Mouse (Mus musculus) kidney, postnatal 36 days (tissue): ENCODE measurements around the gene Fam221b.
A peak's percentile ranks its signal among the peaks of the same experiment; 100 is the strongest.

Experiments used
- DNase-seq, 2 experiments: peaks; one replicate each; pipeline ENCODE4 v3.0.0; 2021 to 2022; ENCODE audit warnings: mixed read lengths in 2 of 2

The Fam221b gene

GRCm38 (mm10) chr4:43668782-43669427, at the start of gene Fam221b, which contains the start of gene Tmem8b:
Fam221b (minus strand) TSS chr4:43669145.
Tmem8b (plus strand) TSS chr4:43668971.
- DNase-seq: peak; percentile 92 to 95

- DNase-seq: peak in 1 of 2 experiments; percentile 83
Observed at GRCm38 (mm10) chr4:43713652-43714219, 44.8 kb upstream of the Fam221b start.

GRCm38 (mm10) chr4:43711821-43712220, 42.9 kb upstream of the Fam221b start:
- DNase-seq: peak; percentile 80 to 96

- no peak for DNase-seq
Observed at GRCm38 (mm10) chr4:43709869-43710268, 40.9 kb upstream of the Fam221b start, which contains the start of gene Olfr71. Olfr71 (minus strand) TSS chr4:43710255.

DNA sequence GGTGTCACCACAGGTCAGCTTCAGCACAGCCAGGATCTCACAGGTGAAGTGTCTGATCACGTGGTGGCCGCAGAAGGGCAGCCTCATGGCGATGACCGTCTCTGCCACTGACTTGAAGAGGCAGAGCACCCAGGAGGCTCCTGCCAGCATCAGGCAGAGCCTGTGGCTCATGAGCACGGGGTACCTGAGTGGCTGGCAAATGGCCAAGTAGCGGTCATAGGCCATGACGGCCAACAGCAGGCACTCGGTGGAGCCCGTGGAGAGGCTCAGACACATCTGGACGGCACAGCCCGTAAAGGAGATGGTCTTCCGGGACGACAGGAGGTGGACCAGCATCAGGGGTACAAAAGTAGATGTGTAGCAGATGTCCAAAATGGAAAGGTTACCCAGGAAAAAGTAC, 37.0 kb upstream of the Fam221b start:
- DNase-seq: peak in 1 of 2 experiments; percentile 70

GRCm38 (mm10) chr4:43703851-43704250, 34.9 kb upstream of the Fam221b start:
- peak; percentile 55 to 60 for DNase-seq

GRCm38 (mm10) chr4:43703439-43703838, 34.5 kb upstream of the Fam221b start:
- no peak for DNase-seq

DNA sequence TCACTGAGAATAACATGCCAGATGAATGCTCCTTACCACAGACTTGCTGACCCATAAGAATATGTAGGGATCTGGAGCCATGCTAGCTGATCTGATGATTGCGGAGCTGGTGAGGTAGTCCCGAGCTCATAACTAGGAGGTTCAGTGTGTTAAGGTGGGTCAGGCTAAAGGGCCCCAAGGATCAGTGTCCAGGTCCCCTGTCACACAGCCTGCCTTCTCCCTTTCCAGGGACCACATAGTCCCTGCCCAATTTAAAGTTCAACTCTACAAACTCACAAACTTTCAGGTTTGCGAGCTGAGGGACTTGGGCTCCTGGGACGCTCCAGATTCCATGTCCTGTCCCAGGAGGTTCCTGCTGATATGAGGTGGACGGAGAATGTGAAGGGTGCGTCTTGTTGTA, 31.8 kb upstream of the Fam221b start, which contains the start of gene Olfr70:
Gene Olfr70 (minus strand): TSS at position 101 of the 400 bp plus-strand sequence.
- no peak for DNase-seq

- no peak for DNase-seq
Observed at GRCm38 (mm10) chr4:43696561-43696960, 27.6 kb upstream of the Fam221b start.

DNA sequence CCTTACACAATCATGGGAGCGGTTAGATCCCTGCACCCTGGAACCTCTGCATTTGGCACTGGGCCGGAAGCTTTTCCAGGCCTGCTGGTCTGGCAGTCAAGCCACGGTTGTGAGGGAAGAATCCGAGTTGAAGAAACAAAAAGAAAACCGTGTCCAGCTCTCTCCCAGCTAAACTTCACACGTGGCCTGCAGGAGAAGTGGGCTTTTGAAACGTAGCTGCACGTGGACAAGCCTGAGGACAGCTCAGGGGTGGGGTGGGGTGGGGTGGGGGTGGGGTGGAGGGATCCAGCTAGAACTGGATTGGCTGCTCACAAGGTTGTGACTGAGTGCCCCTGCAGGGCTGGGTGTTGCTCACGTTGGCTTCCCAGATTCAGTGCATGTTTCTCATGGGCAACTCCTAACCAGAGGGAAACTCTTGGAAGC, 26.3 kb upstream of the Fam221b start:
- DNase-seq: peak; percentile 56 to 77

- no peak for DNase-seq
Observed at GRCm38 (mm10) chr4:43694439-43695248, 25.7 kb upstream of the Fam221b start.

DNA sequence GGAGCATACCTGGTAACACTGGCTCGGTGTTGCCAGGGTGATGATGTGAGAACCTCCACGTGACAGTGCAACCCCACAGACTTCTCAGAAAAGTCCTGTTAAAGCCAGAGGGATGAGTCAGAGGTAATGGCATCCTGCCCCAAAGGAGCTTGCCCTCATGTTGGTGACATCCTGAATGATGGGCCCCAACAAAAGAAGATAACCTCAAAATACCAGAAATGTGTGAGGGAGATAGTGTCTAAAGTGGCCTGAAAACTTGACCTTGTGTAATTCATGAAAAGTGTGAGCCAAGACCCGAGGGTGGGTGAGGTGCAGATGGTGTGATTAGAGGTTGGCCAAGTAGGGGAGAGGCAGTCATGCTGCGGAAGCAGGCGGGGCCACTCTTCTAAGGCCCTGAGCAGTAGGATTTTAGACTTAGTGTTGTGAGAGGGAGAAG, 24.9 kb upstream of the Fam221b start:
- DNase-seq: no peak

DNA sequence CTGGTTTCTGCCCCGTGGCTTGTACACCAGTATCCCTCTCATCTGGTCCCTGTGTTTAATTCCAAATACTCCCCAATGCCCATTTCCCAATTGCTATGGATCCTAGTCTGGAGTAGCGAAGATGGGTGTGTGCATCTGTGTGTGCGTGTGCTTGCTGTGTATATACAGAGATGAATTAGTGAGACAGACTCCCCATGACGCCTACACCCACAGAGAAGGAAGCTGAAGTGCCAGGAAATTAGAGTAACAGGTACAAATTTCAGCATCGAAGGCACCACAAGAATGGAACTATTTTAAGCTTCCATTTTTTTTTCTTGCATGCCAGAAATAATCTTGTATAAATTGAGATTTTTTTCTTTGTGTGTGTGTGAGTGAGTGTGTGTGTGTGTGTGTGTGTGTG, 22.1 kb upstream of the Fam221b start:
- DNase-seq: no peak

GRCm38 (mm10) chr4:43690021-43690420, 21.1 kb upstream of the Fam221b start:
- DNase-seq: no peak

GRCm38 (mm10) chr4:43679416-43680043, 10.6 kb upstream of the Fam221b start:
- peak; percentile 48 to 50 for DNase-seq

DNA sequence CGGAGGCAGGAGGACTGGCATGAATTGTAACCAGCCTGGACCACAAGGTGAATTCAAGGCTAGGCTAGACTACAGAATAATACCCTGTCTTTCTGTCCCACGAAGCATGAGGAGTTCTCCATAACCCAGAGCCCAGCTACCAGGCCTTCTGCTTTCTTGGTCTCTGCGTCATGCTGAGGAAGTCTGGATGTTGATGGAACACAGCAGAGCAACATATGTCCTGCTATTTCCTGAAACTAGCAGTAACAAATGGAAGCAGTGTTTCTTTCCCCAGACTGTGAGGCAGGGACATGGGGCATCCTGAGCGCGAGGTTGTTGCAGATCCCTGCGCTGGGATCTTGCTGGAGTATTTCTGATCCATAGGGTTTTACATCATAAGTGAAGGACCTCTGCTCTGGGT, 9.6 kb upstream of the Fam221b start:
- no peak for DNase-seq

DNA sequence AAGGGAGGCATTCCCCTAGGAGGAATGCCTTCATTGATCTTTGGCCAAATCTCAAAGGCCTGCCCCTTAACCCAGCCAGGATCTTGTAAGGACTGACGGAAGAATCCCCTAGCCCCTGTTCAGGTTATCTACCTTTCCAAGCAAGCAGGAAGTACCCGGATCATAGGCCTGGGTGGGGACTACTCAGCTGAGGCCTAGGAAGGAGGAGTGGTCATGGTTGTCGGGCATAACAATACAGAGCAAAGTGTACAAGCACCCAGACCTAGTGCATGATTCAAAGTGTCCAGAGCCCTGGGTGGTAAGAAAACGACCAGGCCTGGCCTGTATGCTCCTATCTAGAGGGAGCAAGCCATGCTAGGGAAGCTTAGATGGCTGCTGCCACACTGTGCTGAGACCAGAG, 6.7 kb upstream of the Fam221b start:
- no peak for DNase-seq

DNA sequence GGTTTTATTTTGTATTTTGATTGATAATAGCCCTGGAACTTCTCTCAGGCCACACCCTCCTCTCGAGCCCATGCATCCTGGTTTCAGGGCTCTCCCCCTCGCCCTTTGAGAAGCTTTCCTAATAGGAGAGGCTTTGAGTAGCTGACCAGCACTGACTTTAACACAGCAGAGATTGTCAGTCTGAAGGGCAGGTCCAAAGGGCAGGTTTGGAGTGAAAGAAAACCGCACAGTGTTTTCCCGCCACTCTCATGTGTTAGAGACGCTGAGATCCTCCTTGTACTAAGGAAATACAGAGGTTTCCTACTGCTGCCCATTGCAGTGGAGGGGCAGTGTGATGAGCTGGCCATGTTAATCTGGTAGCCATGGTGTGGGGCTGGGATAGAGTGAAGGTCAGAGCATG, 6.0 kb upstream of the Fam221b start:
- peak; percentile 39 to 52 for DNase-seq

- DNase-seq: no peak
Observed at GRCm38 (mm10) chr4:43673703-43674102, 4.8 kb upstream of the Fam221b start.

DNA sequence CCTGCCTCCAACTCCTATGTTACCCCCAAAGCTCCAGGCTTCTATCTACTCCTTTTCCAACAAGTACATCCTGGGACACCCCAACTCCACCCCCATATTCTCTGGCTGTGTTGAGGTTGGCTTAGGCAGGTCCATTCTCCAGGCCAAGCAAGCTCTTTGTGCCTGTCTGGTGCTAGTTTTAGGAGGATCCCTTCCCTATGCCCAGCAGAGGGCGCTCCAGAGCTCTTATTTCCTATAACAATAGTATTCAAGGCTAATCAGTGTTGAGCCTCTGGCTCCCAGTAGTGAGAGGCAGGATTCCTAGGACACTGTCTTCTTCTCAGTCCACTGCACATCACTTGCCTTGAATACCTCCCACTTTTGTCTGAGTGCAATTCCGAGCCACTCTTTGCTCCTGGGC, 3.1 kb upstream of the Fam221b start:
- peak; percentile 92 to 98 for DNase-seq

DNA sequence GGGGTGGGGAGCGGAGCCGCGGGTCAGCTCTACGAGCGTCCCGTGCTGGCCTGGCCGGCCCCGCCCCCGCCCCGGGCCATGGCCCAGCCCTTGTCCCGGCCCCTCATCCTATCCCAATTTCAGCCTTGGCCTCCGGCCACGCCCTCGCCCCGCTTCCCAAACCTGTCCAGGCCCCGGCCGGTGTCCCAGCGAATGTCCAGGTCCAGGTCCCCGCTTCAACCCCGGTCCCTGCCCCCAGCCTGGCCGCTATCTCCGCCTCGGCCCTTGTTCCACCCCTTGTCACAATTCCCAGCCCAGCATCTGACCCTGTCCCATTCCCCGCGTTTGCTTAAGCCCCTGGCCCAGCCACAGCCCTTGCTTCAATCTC, 466 bp upstream of the Fam221b start:
- DNase-seq: peak; percentile 64 to 84

DNA sequence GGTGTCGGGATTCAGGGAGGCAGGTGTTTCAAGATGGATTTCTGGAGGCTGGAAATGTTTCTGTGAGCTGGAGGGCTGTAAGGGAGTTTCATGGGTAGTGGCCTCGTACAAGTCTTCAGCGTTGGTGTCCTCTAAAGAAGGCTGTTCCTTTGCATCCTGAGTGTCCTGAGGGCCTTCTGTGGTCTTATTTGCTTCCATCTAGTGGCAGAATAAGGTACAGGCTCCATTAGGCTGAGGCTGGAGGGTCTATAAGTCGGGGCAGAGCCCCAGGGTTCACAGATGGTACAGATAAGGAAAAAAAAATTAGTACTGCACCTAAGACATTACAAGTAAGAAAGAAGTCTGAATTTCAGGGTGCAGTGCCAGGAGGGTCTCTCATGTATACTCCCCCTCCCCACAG, 2.5 kb downstream of the Fam221b start:
- peak; percentile 29 to 37 for DNase-seq

- DNase-seq: no peak
Observed at GRCm38 (mm10) chr4:43657146-43657545, 11.8 kb downstream of the Fam221b start.
